Mouse (Mus musculus): ENCODE measurements around the gene Samd15. TPM values are rescaled to one million over a fixed set of nuclear protein-coding genes. Genes with fewer than 3 reads are reported as not detected.

The Samd15 gene
- polyA plus RNA-seq, 1 experiment from 2014 or later = 2.6 TPM

- ATAC-seq = no peak
- WGBS = 72% methylated on average over 7 of the region's 7 CpGs
- H3K4me1 ChIP-seq (ENCODE audit: control insufficient read depth, insufficient read depth, low read length) = no peaks in the 10 kb centered on the region
- no peaks in the 10 kb centered on the region for H3K36me3 ChIP-seq (ENCODE audit: control insufficient read depth, insufficient read depth, low read length)
- no peak overlapping the region for H3K4me2 ChIP-seq (ENCODE audit: low read length)
- no peaks in the 10 kb centered on the region for H3K9me3 ChIP-seq (replicated peaks; ENCODE audit: control insufficient read depth, low read length, poor library complexity, severe bottlenecking)
- H3K27ac ChIP-seq (ENCODE audit: low read length) = no peak overlapping the region
- H3K4me3 ChIP-seq (ENCODE audit: low read depth, low read length) = no peak overlapping the region
- H3K9ac ChIP-seq (ENCODE audit: low read depth, low read length) = no peak overlapping the region
- H3K27me3 ChIP-seq (ENCODE audit: control insufficient read depth, insufficient read depth, low read depth, low read length) = no peaks in the 10 kb centered on the region
These were observed 19.8 kb downstream of the Samd15 start for GRCm38 (mm10) chr12:87219362-87219761.

- Histone ChIP-seq H3K9me3 (replicated peaks; ENCODE audit: control insufficient read depth, low read length, poor library complexity, severe bottlenecking) (no peaks in the 10 kb centered on the region), H3K27ac (ENCODE audit: low read length) (no peak overlapping the region), H3K4me2 (ENCODE audit: low read length) (no peak overlapping the region), H3K4me1 (ENCODE audit: control insufficient read depth, insufficient read depth, low read length) (no peaks in the 10 kb centered on the region), H3K9ac (ENCODE audit: low read depth, low read length) (no peak overlapping the region), H3K36me3 (ENCODE audit: control insufficient read depth, insufficient read depth, low read length) (no peaks in the 10 kb centered on the region), H3K4me3 (ENCODE audit: low read depth, low read length) (no peak overlapping the region), H3K27me3 (ENCODE audit: control insufficient read depth, insufficient read depth, low read depth, low read length) (no peaks in the 10 kb centered on the region)
- 72% methylated on average over 10 of the region's 10 CpGs for WGBS
- no peak for ATAC-seq
These were observed 25.4 kb downstream of the Samd15 start for GRCm38 (mm10) chr12:87224950-87225349.

DNA sequence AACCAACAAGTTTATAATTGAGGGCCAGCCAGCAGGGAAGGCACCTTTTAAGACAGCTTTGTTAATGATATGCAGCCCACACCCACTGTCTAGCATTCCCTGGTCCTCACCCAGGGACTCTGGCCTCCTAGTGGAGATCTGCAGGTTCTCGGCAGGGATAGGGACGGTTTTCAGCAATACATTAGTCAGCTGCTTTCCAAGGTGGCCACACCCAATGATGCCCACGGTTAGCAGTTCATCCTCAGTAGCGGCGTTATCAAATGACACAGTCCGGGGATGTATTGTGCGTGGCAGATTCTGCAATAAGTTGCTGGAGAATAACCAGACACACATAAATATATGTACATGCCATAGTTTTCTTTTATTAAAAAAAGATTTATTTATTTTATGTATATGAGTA lies 27.3 kb downstream of the Samd15 start:
- H3K27me3 ChIP-seq (ENCODE audit: control insufficient read depth, insufficient read depth, low read depth, low read length) = no peaks in the 10 kb centered on the region
- H3K27ac ChIP-seq (ENCODE audit: low read length) = no peak overlapping the region
- no peak for ATAC-seq
- no peak overlapping the region for H3K4me2 ChIP-seq (ENCODE audit: low read length)
- no peaks in the 10 kb centered on the region for H3K9me3 ChIP-seq (replicated peaks; ENCODE audit: control insufficient read depth, low read length, poor library complexity, severe bottlenecking)
- 79% methylated on average over 7 of the region's 7 CpGs for WGBS
- H3K9ac ChIP-seq (ENCODE audit: low read depth, low read length) = no peak overlapping the region
- H3K4me3 ChIP-seq (ENCODE audit: low read depth, low read length) = no peak overlapping the region
- no peaks in the 10 kb centered on the region for H3K4me1 ChIP-seq (ENCODE audit: control insufficient read depth, insufficient read depth, low read length)
- H3K36me3 ChIP-seq (ENCODE audit: control insufficient read depth, insufficient read depth, low read length) = no peaks in the 10 kb centered on the region

DNA sequence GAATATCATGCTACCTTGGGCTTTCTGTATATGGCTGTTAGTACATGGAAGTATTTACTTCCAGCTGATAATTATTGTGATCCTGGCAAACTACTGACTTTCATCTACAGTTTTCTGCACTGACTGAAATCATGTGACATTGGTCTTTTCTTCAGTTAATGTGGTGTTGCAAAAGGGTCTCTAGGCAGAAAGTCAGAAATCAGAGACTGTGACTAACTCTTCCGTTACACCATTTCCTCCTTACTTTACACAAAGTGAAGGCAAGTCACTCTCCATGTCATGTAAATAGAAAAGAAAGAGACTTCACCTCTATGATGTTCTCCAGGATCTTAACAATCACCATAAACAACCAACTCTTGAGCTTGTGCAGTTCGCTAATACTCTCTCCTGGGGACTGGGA lies 30.1 kb downstream of the Samd15 start:
- Histone ChIP-seq H3K9me3 (replicated peaks; ENCODE audit: control insufficient read depth, low read length, poor library complexity, severe bottlenecking) (no peaks in the 10 kb centered on the region), H3K4me2 (ENCODE audit: low read length) (no peak overlapping the region), H3K4me3 (ENCODE audit: low read depth, low read length) (no peak overlapping the region), H3K9ac (ENCODE audit: low read depth, low read length) (no peak overlapping the region), H3K36me3 (ENCODE audit: control insufficient read depth, insufficient read depth, low read length) (no peaks in the 10 kb centered on the region), H3K4me1 (ENCODE audit: control insufficient read depth, insufficient read depth, low read length) (no peaks in the 10 kb centered on the region), H3K27me3 (ENCODE audit: control insufficient read depth, insufficient read depth, low read depth, low read length) (no peaks in the 10 kb centered on the region), H3K27ac (ENCODE audit: low read length) (no peak overlapping the region)
- 93% methylated on average over 2 of the region's 2 CpGs for WGBS
- no peak for ATAC-seq

GRCm38 (mm10) chr12:87230379-87230895 lies 30.9 kb downstream of the Samd15 start:
- Histone ChIP-seq H3K4me2 (ENCODE audit: low read length) (no peak overlapping the region), H3K27me3 (ENCODE audit: control insufficient read depth, insufficient read depth, low read depth, low read length) (no peaks in the 10 kb centered on the region), H3K4me3 (ENCODE audit: low read depth, low read length) (no peak overlapping the region), H3K36me3 (ENCODE audit: control insufficient read depth, insufficient read depth, low read length) (no peaks in the 10 kb centered on the region), H3K9me3 (replicated peaks; ENCODE audit: control insufficient read depth, low read length, poor library complexity, severe bottlenecking) (no peaks in the 10 kb centered on the region), H3K27ac (ENCODE audit: low read length) (no peak overlapping the region), H3K9ac (ENCODE audit: low read depth, low read length) (no peak overlapping the region), H3K4me1 (ENCODE audit: control insufficient read depth, insufficient read depth, low read length) (no peaks in the 10 kb centered on the region)
- no peak for ATAC-seq

GRCm38 (mm10) chr12:87236882-87237483 lies 37.5 kb downstream of the Samd15 start:
- H3K4me1 ChIP-seq (ENCODE audit: control insufficient read depth, insufficient read depth, low read length) = no peaks in the 10 kb centered on the region
- 84% methylated on average over 5 of the region's 5 CpGs for WGBS
- peaks cover 24% of the 10 kb centered on the region for H3K36me3 ChIP-seq (ENCODE audit: control insufficient read depth, insufficient read depth, low read length)
- H3K9me3 ChIP-seq (replicated peaks; ENCODE audit: control insufficient read depth, low read length, poor library complexity, severe bottlenecking) = no peaks in the 10 kb centered on the region
- no peak overlapping the region for H3K27ac ChIP-seq (ENCODE audit: low read length)
- no peak for ATAC-seq
- no peak overlapping the region for H3K4me2 ChIP-seq (ENCODE audit: low read length)
- H3K9ac ChIP-seq (ENCODE audit: low read depth, low read length) = no peak overlapping the region
- H3K4me3 ChIP-seq (ENCODE audit: low read depth, low read length) = no peak overlapping the region
- H3K27me3 ChIP-seq (ENCODE audit: control insufficient read depth, insufficient read depth, low read depth, low read length) = no peaks in the 10 kb centered on the region

DNA sequence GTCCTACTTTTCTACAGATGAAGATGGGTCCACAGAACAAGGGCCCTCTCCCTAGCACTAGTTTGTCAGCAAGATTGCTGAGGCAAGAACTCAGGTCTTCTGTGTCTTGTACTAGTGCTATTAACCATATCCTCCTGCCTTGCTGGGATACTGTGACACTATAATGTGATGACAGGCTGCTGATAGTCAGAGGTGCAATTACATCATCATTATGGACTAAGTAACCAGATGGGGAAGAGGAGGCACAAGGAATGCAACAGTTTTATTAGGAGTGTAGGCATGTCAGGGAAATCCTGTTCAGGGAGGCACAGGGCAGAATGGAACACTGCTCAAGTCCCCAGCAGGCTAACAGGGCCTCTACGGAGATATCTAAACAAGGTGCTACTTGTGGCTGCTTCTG lies 39.1 kb downstream of the Samd15 start, which contains the start of gene Noxred1:
Gene Noxred1 (minus strand): TSS at position 101 of the 400 bp plus-strand sequence.
- 100% methylated on average over 1 of the region's 1 CpGs for WGBS
- Histone ChIP-seq H3K9me3 (replicated peaks; ENCODE audit: control insufficient read depth, low read length, poor library complexity, severe bottlenecking) (no peaks in the 10 kb centered on the region), H3K36me3 (ENCODE audit: control insufficient read depth, insufficient read depth, low read length) (peaks cover 31% of the 10 kb centered on the region), H3K27ac (ENCODE audit: low read length) (no peak within 1 kb of the TSS), H3K9ac (ENCODE audit: low read depth, low read length) (no peak within 1 kb of the TSS), H3K4me3 (ENCODE audit: low read depth, low read length) (no peak within 1 kb of the TSS), H3K4me1 (ENCODE audit: control insufficient read depth, insufficient read depth, low read length) (no peaks in the 10 kb centered on the region), H3K4me2 (ENCODE audit: low read length) (no peak within 1 kb of the TSS), H3K27me3 (ENCODE audit: control insufficient read depth, insufficient read depth, low read depth, low read length) (no peaks in the 10 kb centered on the region)
- no peak for ATAC-seq

DNA sequence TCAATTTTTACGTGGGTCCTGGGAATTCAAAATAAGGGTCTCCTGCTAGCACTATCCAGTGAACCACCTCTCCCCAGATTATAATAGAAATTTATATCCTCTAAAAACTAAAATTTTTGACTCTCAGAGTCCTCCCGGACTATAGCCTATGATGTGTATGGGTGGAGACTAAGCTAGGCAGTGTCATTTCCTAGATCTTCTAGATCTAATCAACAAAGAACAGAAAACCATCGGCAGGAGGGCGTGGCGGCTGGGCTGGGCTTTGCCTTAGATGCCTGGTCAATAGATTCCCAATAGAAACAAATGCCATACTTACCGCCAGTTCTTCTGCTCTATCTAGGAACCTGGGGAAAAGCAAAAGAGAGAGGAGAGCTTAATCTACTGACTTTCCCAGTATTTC lies 50.6 kb downstream of the Samd15 start:
- WGBS = 90% methylated on average over 6 of the region's 6 CpGs
- Histone ChIP-seq H3K27me3 (ENCODE audit: control insufficient read depth, insufficient read depth, low read depth, low read length) (no peaks in the 10 kb centered on the region), H3K4me2 (ENCODE audit: low read length) (no peak overlapping the region), H3K36me3 (ENCODE audit: control insufficient read depth, insufficient read depth, low read length) (peaks cover 38% of the 10 kb centered on the region), H3K4me3 (ENCODE audit: low read depth, low read length) (no peak overlapping the region), H3K9ac (ENCODE audit: low read depth, low read length) (no peak overlapping the region), H3K27ac (ENCODE audit: low read length) (no peak overlapping the region), H3K9me3 (replicated peaks; ENCODE audit: control insufficient read depth, low read length, poor library complexity, severe bottlenecking) (no peaks in the 10 kb centered on the region), H3K4me1 (ENCODE audit: control insufficient read depth, insufficient read depth, low read length) (no peaks in the 10 kb centered on the region)
- no peak for ATAC-seq

GRCm38 (mm10) chr12:87253878-87254277 lies 54.4 kb downstream of the Samd15 start:
- Histone ChIP-seq H3K4me3 (ENCODE audit: low read depth, low read length) (no peak overlapping the region), H3K4me1 (ENCODE audit: control insufficient read depth, insufficient read depth, low read length) (no peaks in the 10 kb centered on the region), H3K9ac (ENCODE audit: low read depth, low read length) (no peak overlapping the region), H3K36me3 (ENCODE audit: control insufficient read depth, insufficient read depth, low read length) (peaks cover 48% of the 10 kb centered on the region), H3K4me2 (ENCODE audit: low read length) (no peak overlapping the region), H3K9me3 (replicated peaks; ENCODE audit: control insufficient read depth, low read length, poor library complexity, severe bottlenecking) (no peaks in the 10 kb centered on the region), H3K27me3 (ENCODE audit: control insufficient read depth, insufficient read depth, low read depth, low read length) (no peaks in the 10 kb centered on the region), H3K27ac (ENCODE audit: low read length) (no peak overlapping the region)
- WGBS = 95% methylated on average over 6 of the region's 6 CpGs
- ATAC-seq = no peak
